Mouse (Mus musculus): ENCODE results near the gene Il4ra.
A peak's percentile ranks its signal among the peaks of the same experiment; 100 is the strongest.

Gene Il4ra

DNA sequence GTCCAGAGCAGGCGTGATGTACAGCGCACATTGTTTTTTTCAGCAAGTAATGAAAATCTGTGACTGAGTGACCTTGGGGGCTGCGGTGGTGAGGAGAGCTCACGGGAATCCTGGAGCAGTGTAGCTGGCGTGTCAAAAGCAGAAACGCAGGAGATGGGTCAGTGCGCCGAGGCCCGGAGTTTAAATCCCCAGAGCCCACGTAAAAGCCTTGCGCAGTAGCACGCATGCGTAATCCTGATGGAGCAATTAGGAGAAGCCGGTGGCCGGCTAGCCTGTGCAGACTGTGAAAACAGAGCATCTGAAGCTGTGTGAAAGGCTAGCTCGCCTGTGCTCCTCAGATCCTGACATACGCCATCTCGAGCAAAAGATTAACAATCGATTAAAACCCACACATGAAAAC is 20.0 kb downstream of the Il4ra start:
- no peak for DNase-seq (ENCODE audit: low spot score in 2 of 2)

DNA sequence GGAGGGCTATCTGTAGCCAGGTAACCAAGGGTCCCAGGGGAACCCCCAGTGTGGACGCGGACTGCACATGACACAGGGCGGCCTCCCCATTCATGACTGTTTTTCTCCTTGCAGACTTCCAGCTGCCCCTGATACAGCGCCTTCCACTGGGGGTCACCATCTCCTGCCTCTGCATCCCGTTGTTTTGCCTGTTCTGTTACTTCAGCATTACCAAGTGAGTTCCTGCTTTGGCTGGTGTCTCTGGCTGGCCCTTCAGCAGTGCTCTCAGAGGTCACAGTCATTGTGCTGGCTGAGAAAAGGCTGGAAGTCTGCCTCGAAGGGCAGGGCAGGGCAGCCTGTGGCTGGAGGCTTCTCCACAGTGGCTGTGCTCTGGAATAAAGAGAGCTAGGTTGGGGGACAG is 20.8 kb downstream of the Il4ra start:
- no peak for DNase-seq (ENCODE audit: low spot score in 2 of 2)

DNA sequence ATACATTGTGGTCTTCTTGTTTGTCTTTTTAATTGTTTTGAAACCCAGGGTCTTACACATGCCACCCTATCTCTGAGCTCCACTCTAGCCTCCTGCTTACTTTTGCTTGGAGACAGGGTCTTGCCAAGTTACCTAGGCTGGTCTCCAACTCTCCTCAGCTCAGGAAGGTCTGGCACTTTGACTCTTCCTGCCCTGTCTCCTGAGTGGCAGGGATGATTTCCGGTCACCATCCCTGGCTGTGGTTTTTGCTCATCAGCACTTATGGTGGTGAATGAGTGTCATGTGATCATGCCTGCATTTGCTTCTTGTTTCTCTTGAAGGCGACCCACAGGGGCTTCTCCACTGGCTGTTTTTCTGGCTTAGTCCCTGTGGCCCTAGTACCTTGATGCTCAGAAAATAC is 21.9 kb downstream of the Il4ra start:
- no peak for DNase-seq (ENCODE audit: low spot score in 2 of 2)

DNA sequence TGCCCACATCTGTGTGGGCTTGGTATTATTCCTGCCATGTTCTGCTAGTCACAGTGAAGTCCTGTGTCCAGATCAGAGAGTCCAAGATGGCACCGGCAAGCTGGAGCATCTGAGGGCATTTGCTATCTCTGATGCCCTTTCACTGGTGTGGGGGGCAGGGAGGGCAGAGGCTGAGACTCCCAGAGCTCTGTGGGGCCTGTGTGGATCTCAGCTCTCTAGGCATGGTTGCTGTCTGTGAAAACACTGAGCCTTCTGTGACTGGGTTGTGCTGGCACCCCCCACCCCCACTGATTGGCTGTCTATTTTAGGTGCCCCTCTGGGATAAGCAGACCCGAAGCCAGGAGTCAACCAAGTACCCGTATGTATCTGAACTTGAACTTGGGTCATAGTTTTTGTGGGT is 22.9 kb downstream of the Il4ra start:
- no peak for DNase-seq (ENCODE audit: low spot score in 2 of 2)

DNA sequence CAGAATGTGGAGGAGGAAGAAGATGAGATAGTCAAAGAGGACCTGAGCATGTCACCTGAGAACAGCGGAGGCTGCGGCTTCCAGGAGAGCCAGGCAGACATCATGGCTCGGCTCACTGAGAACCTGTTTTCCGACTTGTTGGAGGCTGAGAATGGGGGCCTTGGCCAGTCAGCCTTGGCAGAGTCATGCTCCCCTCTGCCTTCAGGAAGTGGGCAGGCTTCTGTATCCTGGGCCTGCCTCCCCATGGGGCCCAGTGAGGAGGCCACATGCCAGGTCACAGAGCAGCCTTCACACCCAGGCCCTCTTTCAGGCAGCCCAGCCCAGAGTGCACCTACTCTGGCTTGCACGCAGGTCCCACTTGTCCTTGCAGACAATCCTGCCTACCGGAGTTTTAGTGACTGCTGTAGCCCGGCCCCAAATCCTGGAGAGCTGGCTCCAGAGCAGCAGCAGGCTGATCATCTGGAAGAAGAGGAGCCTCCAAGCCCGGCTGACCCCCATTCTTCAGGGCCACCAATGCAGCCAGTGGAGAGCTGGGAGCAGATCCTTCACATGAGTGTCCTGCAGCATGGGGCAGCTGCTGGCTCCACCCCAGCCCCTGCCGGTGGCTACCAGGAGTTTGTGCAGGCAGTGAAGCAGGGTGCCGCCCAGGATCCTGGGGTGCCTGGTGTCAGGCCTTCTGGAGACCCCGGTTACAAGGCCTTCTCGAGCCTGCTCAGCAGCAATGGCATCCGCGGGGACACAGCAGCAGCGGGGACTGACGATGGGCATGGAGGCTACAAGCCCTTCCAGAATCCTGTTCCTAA is 24.0 kb downstream of the Il4ra start:
- no peak for DNase-seq (ENCODE audit: low spot score in 2 of 2)

DNA sequence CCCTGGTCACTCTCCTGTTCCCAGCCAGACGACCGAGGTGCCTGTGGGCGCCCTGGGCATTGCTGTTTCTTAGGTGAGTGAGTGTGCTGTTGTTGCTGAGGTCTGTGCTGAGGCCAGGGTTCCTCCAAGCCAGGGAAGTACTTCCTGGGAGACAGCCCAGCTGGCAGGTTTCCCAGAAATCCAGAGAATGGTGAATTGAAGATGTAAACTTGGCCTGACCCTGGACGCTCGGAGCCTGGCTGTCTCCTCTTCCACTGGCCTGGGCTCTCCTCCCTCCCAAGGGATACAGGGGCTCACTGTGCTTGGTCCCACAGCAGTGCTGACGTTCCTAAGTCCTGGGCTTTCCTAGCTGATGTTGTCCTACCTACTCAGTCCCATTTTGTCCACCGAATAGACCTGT is 25.1 kb downstream of the Il4ra start:
- peak; percentile 31 to 43 for DNase-seq (ENCODE audit: low spot score in 2 of 2)

DNA sequence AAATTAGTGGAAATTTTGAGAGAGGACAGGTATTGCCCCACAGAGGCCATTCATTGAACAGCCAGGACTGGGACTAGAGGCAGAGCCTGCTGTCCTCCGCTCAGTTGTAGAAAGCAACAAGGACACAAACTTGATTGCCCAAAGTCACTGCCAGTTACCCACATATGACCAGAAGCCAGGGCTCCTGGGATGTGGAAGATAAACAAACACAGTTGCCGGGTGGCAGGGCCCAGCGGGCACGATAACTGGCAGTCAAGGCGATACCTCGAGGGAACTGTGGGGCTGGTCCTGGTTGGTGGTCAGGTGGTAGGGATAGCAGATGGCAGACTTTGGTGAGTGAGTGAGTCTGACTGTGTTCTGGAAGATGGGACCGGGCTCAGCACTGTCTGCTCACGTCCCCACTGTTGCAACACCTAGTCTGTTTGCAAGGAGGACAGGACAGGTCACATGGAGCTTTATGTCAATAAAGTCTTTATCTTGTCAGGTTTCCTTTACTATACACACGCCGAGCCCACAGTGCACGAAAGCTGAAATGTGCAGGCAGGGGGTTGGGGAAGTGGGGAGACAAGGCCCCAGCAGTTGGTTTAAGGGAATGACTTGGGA is 25.7 kb downstream of the Il4ra start:
- no peak for DNase-seq (ENCODE audit: low spot score in 2 of 2)

DNA sequence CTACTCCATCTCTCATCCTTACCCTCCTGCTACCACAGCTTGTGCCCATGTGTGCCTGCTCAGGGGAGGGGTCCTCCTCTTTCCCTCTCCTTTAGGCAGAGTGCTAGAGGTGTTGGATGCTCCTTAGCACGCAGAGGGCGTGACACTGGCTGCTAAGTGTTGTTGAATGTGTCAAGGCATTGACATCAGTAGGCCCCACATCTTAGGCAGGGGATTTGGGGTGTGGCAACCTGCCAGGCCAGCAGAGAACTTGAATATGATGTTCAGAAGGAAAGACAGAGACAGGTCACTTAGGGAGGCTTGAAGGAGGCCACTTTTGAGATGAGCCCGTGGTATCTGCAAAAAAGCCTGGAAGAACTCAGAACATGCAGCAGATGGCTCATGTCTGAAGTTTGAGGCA is 26.2 kb downstream of the Il4ra start:
- DNase-seq (ENCODE audit: low spot score in 2 of 2), result no peak

DNA sequence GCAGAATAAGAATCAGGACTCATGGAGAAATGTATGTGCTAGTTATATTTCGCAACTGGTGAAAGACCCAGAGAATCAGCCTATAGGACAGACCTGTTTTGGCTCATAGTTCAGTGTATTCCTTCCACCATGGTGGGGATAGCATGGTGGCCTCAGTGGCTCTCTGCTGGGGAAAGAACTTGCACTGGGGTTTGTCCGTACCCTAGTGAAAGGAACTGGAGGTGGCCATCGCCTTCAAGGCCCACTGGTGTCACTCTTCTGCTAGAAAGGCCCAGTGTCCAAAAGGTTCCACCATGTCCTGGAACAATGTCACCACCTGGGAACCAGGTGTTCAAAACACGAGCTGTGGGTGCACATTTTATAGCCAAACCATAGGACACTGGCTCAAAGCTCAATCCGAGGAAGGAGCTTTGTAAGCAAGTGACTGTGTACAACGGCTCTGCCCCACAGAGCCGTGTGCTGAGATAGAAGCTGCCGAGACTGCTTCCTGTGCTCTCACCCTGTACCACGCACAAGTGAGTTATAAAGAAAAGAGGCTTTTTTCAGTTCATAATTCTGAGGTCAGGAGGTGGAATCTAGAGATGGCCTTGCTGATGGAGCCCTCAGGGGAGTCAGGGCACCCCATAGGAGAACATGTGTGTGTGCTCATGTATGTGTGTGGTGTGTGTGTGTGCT is 27.8 kb downstream of the Il4ra start:
- no peak for DNase-seq (ENCODE audit: low spot score in 2 of 2)

DNA sequence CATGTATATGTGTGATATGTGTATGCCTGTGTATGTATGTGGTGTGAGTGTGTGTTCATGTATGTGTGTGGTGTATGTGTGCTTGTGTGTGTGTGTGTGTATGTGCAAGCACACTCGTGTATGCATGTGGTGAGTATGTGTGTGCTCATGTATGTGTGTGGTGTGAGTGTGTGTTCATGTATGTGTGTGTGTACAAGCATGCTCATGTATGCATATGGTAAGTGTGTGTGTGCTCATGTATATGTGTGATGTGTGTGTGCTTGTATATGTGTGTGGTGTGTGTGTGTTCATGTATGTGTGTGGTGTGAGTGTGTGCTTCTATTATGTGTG is 28.3 kb downstream of the Il4ra start:
- no peak for DNase-seq (ENCODE audit: low spot score in 2 of 2)

DNA sequence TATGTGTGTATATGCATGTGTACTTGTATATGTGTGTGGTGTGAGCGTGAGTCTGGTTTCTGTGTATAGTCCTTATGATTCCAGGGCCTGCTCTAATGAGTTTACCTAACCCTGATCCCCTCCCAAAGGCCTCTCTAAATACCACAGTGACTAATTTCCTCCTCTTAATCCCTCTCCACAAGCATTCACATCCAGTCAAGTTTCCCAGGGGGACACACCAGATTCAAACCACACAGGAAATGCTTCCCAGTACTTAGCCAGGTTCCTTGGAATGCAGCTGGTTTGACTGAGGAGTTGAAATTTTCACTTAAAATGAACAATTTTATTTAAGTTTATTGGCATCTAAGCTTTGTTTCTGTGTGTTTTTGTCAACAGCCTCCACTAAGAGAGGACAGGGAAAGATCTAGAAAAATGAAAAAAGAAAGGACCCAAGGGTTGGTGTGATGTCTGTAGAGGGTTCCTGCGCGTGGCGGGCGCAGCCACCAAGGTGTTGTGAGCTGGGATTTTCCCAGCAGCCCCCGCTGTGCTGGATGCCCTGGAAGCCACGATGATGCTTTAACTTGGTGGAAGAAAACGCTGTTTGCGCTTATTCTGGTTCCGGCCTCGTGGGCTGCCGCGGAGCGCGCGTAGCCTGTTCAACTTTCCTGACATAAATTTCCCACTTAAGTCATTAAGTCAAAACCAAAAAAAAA is 28.9 kb downstream of the Il4ra start:
- no peak for DNase-seq (ENCODE audit: low spot score in 2 of 2)

DNA sequence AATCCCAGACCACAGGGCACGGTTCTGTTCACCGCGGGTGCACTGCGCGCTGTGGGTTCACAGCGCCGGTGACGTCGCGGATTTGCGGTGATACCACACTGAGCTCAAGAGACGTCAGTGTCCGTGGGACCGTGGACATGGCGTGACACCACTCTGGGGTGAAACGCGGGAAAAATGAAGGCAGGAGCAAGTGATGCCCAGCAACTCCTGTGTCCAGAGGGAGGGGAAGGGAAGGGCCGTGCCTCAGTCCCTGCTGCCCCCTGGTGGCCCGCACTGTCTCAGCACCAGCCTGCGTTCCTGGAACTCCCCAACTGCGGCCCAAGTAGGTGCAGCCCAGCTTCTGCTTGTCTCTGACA is 29.4 kb downstream of the Il4ra start:
- peak; percentile 74 to 81 for DNase-seq (ENCODE audit: low spot score in 2 of 2)

DNA sequence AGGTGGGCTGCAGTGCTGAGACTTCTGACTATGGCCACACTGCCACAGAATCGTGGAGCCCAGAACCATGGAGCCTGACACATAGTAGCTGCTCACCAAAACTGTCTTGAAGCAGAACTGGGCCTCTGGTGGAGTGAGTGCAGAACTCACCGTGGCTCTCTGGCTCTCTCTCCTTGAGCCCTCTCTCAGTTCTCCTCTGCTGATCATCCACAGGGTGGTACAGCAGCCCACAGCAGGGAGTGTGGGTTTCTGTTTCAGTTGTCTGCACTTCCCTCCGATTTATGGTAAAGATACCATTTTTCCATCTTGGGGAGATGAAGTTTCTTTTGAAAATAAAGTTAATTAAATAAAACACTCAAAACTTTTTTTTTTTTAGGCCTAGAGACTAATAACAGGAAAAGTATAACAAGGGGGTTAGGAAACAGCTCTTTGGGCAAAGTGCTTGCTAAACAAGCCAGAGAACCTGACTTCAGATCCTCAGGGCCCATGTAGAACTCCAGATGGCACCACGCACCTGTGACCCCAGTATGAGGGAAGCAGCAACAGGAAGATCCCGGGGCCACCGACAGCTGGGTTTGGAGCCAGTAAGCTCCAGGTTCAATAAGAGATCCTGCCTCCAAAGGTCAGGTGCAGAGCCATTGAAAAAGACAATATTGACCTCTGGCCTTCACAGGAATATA is 31.5 kb downstream of the Il4ra start:
- no peak for DNase-seq (ENCODE audit: low spot score in 2 of 2)

DNA sequence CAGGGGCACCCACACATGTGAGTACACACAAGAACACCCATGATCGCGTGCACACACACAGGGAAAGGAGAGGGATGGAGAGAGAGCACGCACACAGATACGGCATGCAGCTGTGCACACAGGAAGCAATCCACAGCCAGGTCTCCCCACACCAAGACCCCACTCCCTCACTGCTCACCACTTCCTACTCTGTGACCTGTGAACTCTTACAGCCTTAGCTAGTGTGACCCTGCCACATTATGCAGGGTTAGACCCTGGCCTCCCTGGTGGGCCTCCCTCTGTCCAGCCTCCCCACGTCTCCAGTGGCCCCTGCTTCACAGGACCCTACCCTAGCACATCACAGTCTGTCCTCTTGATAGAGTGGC is 32.1 kb downstream of the Il4ra start:
- DNase-seq (ENCODE audit: low spot score in 2 of 2), result no peak

DNA sequence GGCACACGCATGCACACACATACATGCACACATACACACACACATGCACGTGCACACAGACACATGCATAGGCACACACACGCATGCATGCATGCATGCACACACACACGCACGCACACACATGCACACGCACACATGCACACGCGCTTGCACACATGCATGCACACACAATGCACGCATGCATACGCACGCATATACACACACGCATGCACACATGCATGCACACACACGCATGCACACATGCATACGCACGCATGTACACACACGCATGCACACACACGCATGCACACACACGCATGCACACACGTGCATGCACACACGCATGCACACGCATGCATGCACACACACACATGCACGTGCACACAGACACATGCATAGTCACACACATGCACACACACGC is 34.4 kb downstream of the Il4ra start:
- no peak for DNase-seq (ENCODE audit: low spot score in 2 of 2)

DNA sequence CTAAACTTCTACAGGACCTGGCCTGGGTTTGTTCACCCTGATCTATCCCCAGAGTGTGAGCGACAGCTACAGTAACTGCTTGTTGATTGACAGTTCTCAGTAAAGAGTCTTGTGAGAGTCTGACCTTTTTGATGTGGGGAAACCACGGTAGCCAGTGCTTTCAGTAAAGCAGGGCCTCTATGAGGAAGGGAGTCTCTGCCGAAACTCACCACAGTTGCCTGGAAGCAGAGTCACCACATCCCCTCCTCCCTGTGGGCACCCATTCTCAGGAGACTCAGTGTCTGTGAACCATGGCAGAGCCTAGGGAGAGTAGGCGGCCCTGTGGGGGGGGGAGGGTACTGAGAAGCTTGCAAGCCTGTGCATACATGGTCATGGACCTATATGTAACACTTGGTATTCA is 36.8 kb downstream of the Il4ra start:
- DNase-seq (ENCODE audit: low spot score in 2 of 2), result no peak

DNA sequence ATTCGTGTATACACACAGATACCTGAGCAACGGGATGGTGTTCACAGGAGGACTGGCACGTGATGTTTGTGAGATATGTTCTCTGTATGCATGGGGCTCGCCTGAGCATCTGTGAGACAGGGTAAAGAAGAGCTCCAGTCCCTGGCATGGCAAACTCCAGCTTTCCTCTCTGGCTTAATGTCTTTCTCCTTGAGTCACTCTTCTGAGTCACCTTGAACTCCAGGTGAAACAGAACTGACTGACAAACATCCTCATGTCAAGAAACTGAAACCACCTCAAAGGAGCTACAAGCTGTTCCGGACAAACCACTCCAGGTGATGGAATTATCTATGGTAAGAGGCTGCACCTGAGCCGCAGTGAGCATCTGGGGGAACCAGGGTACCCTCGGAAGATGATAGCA is 38.0 kb downstream of the Il4ra start:
- DNase-seq (ENCODE audit: low spot score in 2 of 2), result no peak

DNA sequence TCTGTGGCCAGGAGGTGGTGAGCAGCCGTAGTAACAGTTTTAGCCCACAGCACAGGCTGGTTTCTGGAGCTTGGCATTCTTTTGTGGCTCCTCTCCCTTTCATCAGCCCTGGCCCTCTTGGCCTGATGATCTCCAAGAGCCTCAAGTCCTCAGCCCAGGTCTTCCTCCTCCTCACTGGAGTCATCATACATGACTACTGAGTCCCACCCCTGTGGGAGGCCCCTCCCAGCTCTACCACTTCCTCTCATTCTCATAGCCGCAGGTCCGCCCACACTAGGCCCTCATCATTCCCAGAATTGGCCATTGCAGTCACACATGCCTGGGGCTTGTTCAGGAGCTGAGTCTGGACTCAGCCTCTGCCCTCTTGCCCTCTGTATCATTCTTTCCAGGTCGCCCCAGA is 41.9 kb downstream of the Il4ra start:
- DNase-seq (ENCODE audit: low spot score in 2 of 2), result no peak

DNA sequence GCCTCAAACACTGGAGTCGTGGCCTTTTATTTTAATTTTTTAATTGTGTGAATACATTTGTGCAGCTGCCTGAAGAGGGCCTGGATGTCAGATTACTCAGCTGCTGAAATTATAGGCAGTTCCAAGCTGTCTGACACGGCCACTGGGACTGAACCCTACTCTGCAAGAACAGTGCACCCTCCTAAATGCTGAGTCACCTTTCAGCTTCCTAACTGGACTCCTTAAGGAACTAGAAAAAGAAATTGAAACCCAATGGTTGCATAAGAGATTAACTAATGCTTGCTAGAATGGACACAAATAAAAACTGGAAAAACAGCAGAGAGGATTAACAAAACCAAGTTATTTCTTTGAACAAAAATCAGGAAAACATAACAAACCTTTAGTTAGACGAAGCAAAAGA is 44.5 kb downstream of the Il4ra start:
- DNase-seq (ENCODE audit: low spot score in 2 of 2), result no peak

DNA sequence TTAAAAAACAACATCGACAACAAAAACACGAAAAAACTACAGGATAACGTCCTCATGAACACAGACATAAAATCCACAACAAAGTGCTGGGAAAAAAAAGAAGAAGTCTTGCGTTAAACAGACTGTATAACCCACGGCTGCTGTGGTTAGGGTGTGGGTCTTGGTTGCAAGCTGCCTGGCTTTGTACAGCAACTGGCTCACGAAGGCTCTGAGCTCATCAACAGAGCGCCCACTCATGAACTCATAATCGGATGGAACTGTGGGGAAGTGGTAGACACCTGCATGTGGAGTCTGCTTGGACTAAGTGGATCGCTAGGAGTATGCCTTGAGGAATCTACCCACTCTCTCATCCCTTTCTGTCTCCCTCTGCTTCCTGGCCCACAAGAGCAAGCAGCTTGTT is 45.2 kb downstream of the Il4ra start:
- no peak for DNase-seq (ENCODE audit: low spot score in 2 of 2)

DNA sequence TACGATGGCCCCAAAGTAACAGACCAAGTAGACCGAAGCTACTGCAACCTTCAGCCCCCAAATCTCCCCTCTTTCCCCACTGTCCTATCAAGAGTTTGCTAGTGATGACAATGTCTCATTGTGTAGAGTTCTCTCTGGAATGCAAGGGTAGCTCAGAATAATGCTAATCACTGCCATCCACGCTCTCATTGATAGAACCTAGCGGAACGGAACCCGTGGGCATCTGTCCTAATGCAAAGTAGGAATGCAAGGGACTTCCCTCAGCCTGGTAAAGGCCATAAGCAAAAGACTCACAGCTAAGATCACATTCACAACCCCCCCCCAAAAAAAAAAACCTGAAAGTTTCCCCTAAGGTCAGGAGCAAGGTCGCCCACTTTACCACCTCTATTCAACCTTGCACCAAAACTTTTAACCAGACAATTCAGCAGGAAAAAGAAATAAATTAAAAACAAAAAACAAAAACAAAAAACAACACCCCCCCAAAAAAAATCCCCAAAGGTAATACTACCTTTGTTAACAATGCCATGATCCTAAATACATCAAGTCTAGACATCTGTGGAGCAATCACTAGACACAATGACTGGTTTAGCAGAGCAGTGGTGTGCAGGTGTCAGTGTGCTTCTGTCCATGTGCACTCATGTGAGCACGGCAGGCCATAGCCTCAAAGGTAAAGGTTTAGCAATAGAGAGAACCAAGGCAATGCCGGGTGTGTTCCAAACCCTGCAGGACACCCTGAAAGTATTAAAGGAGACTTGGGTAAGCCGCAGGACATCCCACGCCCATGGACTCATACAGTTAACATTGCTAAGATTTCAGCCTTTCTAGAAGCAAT is 45.8 kb downstream of the Il4ra start:
- DNase-seq (ENCODE audit: low spot score in 2 of 2), result no peak
